Mouse (Mus musculus) thymus, postnatal 14 days (tissue): ENCODE results near the gene Slc26a11.

ENCODE experiments used
- DNase-seq: peaks from one replicate; pipeline ENCODE4 v3.0.0; 2021

Slc26a11 gene

DNA sequence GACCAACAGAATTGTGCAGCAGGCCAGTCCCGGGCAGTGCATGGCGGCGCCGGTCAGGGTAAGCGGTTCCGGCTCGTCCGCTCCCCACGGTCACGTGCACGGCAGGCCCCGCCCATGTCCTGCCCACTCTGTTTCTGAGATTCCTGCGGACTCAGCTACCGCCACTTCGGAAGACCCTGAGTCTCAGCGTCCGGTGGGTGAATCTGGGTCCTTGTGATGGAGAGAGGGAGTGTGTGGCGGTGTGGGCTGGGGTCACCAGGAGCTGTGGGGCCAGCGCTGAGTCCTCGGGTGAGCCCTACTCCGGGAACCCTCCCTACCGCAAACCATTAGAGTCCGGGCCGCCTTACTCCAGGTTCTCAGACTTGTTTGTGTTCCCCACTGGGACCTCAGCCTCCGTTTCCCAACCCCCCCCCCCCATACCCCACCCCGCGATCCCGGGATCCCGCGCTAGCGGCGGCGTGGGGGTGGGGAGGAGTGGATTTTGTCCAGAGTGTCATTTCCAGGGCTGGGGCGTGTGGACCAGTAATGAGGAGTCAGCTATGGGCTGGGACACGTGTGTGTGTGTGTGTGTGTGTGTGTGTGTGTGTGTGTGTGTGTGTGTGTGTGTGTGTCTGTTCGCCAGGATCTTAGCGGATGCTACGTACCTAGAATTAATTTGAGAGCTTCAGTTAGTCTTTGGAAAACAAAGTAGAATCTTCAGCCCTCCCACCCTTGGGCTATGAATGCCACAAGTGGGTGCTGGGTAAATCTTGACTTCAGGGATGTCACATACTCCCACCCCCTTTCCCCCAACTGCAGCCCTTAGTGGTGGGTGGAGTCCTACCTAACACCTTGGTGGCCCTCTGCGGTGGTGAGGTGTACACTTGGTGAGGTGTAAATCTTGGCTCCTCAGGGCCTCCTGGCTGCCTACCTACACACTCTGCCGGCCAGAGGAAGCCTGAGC is at the start of gene Slc26a11, which contains the start of gene Sgsh:
Slc26a11 (plus strand) TSS at position 115 of the 943 bp plus-strand sequence.
Sgsh (minus strand) TSS at position 94 of the 943 bp plus-strand sequence.
- peak; percentile 73 for DNase-seq

DNA sequence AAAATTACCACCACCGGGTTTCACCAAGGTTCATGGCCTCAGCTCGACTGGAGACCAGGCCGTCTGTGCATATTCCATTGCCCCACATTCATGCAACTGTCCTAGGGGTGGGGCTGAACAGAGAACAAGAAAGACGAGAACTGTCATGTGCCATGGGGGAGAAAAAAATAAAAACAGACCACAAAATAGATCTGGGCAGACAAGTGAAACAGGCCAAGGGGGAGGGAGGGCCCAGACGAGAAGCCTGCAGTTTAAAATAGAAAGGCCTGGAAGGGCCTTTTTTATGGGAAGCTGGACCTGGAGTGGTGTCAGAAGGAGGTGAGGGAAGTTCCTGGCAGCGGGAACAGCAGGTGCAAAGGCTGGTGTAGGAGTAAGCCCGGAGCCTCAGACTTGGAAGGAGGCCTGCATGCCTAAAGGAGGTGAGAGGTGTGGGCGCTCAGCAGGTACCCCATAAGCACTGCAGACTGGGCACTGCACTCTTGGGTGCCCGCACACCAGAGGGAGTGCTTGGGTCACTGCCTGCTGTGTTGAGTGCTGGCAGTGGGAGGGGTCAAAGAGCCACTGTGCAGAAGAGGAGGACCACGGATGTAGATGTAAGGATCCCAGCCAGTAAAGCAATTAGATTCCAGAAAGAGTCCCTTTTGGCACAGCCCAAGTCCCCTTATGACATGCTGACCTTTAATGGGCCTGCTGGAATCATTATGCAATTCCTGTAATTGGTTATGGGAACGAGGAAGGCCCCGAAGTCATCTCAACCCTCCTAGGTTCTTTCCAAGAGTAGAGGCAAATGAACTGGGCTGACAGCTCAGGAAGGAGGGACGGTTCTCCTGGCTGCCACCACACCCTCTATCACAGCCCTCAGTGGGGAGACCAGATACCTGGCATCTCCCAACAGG is 48.3 kb upstream of the Slc26a11 start:
- no peak for DNase-seq

DNA sequence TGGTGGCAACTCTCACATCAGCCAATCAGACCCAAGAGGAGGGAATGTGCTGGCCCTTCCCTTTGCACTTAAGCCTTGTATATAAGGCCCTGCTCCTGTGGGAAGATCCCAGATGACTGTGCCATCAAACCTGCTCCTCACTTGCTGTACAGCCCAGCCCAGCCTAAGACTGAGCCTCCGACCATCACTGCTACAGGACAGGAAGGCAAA is 47.8 kb upstream of the Slc26a11 start, which contains the start of gene Card14:
Card14 (plus strand) TSS at position 111 of the 210 bp plus-strand sequence.
- DNase-seq: no peak

DNA sequence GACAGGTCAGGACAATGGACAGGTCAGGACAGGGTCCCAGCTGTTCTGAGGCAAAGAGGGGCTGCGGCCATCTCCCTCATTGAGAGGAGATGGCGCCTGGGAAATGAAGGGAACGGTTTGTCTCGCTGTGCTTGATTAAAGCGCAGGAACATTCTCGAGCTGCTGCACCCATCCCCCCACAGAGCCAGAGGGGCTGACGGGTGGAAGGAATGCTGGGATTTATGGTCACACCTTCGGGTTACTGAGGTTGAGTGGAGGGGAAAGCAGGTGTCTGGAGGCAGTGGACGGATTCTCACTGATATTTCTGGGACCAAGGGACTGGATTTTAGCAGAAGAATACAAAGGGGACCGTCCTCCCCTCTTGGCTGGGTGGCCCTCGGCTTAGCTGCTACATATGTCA is 47.4 kb upstream of the Slc26a11 start:
- no peak for DNase-seq

DNA sequence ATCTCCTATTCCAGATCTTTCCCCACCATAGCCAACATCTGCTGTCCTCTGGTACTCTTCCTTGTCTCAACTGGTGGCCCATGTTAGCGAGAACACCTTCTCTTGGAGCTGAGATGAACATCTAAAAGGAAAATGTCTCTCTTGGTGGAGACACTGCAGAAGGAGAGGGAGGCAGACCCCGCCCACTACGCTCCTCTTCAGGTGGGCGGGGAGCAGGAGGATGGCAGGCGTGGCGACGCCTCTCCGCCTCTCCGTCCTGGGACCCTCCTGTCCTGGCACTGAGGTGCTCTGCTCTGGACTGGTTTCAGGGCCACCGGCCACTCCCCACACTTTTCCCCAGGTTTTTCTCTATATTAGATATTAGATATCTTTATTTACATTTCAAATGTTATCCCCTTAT is 44.7 kb upstream of the Slc26a11 start:
- no peak for DNase-seq

DNA sequence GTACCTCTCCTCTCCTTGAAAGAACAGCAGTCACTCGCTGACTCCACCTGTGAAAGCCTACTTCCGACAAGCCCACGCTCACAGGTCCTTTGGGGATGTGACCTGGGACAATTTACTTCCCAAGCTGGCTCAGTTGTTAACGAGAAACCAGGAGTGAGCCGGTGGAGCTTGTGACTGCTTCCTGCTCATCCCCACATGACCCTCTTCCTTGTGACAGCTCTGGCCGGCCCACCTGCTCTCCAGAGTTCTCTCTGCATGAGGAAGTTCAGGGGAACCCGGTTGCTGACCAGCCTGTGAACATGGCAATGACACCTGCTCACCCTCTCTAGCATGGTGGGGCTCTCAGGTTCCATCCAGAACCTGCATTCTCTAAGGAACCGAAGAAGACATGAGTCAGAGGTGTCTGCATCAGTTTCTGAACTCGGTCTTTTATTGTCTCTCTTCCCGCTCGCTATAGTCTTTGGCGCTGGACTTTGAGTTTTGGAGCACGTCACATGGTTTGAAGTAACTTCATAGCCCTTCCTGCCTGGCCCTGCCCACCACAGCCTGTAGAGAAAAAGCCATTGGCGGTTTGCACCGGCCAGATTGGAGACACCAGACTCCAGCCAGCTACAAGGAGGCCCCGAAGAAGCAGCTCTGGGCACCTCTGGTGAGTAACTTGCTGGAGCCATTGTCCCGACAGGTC is 41.0 kb upstream of the Slc26a11 start:
- no peak for DNase-seq

DNA sequence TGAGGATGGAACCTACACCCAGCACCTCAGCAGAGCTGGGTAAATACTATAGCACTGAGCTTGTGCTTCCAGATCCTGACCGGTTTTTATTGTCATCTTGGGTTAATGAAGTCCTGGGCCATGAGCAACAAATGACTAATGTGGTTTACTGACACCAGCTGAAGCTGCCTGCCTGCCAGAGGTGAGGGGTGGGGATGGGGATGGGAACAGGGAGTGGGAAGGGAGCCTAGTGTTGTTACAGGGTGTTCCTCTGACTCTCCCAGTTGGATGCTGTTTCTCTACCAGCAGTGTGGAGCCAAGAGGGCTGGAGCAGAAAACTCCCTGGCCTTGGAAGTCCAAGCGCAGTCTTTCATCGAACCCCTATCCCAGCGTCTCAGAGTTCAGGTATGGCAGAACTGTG is 38.6 kb upstream of the Slc26a11 start:
- no peak for DNase-seq

DNA sequence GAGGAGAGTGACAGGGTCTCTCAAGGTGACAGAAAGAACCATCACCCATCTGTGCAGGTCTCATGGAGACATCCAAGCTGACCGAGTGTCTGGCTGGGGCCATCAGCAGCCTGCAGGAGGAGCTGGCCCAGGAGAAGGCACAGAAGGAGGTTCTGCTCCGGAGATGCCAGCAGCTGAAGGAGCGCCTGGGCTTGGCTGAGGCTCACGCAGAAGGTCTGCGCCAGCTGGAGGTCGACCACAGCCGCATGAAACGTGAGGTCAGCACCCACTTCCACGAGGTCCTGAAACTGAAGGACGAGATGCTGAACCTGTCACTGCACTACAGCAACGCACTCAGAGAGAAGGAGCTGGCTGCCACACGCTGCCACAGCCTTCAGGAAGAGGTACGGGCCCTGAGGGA is 32.8 kb upstream of the Slc26a11 start:
- no peak for DNase-seq

DNA sequence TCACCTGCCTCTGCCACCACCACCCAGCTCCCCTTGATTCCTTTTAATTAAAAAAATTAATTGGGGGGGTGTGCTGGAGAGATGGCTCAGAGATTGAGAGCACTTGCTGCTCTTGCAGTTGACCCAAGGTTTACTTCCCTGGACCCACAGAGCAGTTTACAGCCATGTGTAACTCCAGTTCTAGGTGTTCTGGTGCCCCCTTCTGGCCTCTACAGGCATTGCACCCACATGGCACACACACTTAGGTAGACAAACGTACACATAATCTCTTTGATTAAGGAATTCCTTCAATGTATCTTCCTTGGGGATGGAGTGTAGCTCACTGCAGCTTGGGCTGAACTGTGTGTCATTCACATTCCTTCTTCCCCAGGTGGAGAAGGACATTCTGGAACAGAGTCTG is 30.3 kb upstream of the Slc26a11 start:
- no peak for DNase-seq

DNA sequence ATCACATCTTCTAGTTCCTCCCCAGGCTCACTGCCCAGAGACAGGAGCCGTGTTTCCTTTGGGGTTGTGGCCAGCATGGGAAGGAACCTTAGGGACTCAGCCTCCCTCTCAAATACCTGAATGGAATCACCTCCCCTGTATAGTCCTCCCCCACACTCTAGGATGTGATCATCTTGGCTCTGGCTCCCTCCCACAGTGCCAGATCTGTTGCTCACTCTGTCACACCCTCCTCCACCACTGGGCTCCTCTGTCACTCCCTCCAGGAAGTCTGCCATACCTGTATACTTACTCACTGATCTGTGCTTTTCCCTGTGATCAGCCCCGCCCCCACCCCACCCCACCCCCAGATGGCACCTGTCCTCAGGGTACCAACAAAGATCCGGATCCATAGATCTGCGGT is 24.8 kb upstream of the Slc26a11 start:
- no peak for DNase-seq

DNA sequence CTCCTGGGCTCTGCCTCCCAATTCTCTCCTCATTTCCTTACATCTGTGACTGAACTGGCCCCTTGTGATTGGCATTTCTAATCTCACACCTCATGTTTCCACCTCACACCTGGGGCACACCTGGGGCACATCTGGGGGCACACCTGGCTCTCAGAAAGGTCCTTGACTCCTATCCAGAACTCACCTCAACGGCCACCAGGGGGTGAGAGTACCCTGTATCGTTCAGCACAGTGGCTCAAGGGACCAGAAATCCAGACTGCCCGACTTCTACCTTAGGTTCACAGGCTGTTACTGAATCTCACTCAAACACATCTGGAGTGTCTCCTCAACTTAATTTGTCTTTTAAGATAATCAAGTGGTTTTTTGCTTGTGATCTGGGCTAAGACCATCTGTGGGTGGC is 23.4 kb upstream of the Slc26a11 start:
- DNase-seq: no peak

DNA sequence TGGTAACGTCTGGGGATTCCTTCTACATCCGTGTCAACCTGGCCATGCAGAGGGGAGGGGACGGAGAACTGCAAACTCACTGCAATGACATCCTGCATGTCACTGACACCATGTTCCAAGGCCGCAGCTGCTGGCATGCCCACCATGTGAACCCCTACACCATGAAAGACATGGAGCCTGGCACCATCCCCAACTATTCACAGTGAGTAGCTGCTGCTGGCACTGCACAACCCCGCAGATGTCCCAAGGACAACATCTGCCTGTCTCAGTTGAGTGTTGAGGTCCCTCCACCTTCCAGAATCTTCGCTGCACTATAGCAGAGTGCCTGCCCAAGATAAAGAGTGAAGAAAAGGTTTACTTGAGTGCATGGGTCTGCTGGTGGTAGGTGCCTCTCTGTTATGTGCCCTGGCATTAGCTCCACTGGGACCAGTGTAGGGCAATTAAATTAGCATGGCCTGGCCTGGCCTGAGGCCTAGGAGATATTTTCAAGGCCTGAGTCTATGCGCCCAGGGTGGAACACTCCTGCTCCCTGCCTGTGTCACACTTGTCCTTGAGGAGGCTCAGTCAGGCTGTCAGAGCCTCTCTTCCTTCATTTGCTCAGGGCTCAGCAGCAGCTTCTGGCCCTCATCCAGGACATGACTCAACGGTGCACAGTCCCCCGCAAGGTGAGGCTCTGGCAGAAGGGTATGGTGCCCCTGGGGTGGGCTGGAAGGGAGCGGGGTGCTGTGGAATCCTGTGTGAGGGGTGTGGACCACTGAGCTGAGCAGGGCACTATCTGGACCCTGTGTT is 16.9 kb upstream of the Slc26a11 start:
- no peak for DNase-seq

DNA sequence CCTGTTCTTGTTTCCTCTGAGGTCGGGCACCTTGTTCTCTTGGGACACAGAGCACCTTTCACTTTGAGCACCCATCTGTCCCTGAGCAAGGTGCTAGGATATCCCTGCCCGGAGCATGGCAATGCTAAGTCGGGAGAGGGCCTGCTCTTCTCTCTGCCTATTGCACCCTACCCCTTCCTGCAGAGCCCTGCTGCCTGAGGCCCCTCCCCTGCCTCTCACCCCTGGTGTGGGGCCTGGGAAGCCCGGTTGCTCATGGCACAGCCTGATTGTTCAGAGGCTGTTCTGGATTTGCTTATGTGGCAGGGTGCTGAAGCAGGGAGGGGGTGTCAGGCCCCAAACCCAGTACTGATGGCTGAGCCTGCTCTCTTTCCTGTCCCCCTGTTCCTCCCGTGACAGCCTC is 16.2 kb upstream of the Slc26a11 start:
- DNase-seq: no peak

DNA sequence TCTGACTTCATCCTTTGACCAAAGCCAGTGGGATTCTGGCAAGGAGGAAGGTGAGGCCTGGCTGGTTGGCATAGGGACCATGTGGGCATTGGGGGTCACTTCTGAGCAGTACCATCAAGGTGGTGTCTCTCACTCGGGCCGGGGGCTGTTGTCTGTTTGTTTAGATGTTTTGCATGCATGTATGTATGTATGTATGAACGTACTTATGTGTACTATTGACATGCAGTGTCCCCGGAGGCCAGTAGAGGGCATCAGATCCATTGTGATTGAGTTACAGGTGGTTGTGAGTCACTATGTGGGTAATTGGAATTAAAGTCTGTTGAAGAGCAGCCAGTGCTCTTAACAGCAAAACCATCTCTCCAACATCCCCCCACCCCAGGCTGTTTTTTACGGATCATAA is 15.7 kb upstream of the Slc26a11 start:
- peak; percentile 84 for DNase-seq

DNA sequence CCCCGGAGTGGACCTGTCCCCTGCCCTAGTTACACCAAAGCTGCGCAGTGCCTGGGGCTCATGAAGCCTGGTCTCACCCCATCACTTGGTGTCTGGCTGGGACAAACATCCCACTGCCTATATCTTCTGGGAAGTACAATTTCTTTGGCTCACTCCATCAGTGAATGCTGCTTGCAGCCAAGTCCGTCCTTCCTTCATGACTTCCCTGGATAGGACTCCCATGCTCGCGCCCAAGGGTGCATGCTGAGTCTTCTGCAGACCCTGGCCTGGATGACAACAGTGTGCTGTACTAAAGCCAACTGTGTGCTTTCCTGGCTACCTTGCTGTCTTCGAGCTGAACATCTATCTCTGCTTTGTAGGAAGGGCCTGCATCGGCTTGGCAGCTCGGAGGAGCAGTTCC is 11.2 kb upstream of the Slc26a11 start:
- DNase-seq: no peak

DNA sequence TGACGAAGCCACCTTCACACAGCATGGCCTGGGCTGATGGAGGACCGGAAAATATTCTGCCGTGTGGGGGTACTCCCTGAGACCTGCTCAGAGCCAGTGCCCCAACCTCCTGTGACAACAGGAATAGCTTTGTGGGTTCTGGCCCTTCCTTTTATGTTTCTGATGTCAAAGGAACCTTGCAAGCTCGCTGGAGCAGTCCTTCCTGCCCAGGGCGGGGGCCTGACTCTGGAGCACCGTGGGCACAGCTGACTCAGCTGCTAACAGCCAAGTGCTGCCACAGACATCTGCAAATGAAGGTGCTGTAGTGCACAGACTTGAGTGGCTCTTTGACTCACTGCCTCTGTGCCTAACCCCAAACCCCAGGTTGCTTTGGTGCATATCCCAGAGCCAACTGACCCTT is 10.5 kb upstream of the Slc26a11 start:
- peak; percentile 36 for DNase-seq

DNA sequence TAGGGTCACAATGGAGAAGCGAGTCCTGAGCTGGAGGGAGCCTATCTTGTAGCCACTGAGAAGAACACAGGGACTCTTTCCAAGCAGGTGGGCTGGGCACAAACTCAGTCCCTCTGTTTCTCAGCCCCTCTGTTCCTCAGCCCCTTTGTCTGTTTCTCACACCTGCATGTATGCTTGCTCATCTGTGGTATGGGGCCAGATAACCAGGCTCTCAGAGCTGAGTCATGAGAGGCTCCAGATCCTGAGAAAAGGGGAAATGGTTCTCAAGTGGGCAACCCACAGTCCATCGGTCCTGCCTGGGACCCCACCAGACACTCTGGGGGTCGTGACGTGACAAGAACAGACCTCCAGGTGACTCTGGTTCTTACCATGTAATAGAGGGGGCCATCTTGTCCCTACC is 8.2 kb upstream of the Slc26a11 start:
- DNase-seq: no peak

DNA sequence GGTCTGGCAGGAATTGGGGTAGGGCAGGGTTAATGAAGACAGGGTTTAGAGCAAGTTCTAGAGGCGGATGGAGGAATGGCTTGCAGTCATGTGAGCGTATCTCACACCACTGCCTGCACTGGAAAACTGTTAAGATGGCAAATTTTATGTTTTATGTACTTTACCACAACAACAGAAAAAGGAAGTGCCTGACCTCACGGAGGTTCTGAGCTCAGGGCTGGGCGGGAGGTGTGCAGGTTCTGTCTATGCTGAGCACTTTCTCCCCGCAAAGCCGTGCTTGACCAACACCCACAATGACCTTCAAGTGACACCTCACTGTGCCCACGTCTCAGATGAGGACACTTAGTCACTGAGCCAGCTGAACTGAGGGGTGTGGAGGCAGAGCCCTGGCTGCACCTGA is 3.2 kb upstream of the Slc26a11 start:
- DNase-seq: no peak

DNA sequence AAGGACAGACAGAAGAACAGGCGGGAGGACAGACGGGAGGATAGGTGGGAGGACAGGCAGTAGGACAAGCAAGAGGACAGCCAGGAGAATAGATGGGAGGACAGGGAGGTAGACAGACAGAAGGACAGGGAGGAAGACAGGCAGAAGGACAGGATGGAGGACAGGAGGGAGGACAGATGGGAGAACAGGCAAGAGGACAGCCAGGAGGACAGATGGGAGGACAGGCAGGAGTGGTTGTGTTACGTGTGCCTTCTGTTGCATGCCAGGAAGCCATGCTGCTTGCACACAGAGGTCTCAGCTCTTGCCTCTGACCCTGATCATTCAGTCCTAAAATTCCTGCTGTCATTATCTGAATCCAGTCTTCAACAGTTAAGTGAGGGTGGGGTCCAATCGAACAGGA is 1.4 kb upstream of the Slc26a11 start:
- no peak for DNase-seq

DNA sequence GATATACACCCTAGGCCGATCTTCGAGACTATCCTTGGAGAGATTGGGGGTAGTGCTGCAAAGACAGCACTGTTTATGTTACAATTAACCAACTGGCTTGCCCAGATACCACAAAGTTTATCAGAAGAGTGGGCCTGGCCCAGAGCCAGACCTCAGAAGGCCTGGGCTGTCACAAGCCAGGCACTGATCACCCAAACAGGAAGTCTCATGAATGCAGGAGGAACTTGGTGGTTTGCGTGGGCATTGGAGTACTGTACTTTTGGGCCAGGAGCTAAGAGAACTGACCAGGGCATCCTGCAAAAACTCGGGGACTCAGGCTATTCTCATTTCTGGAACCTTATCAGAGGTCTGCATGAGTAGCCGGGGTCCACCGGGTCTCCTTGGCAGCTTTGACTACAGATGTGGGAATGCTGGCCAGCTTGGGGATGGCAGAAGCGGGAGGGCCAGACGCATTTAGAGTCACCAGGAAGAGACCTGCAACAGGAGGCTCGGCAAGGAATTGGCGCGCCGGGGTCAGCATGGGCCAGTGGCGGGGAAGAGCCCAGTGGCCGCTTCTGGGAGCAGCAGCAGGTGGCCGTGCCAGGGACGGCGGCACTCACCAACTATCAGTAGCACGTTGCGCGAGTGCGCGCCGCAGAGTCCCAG is 437 bp upstream of the Slc26a11 start:
- DNase-seq: no peak

DNA sequence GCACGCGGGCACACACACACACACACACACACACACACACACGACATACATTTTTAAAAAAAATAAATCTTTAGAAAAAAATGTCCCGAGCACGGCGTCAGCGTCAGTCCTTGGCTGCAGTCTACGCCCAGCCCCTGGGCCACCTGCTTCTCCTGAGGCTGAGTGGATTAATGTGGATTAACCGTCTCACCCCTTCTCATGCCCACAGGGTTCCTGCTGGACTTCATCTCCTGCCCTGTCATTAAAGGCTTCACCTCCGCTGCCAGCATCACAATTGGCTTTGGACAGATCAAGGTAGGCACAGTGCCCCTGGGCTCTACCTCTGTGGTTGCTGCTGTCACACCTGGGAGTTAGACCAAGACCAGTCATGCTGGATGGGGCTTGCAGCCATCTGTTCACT is 3.7 kb downstream of the Slc26a11 start:
- no peak for DNase-seq
